Mouse (Mus musculus): ENCODE measurements at regions not wholly inside any gene's neighbourhood (a gene's known extent, or its start where the extent isn't known, plus 50 kb on each side); places are given as distances from the start of the nearest gene placed in this dataset.

DNA sequence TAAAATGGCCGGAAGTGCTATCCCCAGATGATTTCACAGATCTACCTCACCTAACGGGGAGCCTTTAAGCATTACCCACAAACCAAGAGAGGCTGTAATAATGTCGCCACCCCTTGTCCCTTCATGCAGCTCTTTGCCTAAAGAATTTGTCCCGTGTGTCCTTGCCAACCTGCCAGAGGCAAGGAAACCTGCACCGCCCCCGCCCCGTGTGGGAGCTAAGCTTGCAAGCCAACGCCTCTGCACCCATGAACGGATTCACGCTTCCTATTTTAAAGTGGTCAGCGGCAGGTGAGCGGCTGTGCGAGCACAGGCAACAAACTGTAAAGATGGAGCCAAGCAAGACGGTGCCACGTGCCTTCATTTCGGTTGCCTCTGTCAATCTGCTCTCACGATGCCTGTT lies 63.1 kb downstream of the Gm11011 start:
- DNase-seq (ENCODE audit: low read depth, low spot score) = no peak

DNA sequence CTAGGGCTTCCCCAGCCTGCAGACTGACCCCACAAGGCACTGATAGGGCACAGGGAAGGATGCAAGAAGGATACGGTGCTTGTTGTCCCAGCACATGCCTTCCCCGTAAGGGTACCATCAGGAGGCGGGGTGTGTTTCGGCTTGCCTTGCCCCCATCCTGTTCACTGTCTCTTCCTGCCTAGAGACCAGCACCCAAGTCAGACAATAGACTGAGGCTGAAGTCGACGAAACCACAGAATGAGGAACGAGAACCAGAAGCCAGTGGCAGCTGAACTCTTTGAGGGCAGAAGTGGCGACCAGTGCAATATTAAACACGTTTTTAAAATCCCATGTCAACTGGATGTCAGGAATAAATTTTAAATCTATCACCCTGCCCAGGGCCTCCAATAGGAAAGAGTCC lies 67.6 kb downstream of the Gm11011 start:
- DNase-seq (ENCODE audit: low read depth, low spot score) = no peak

DNA sequence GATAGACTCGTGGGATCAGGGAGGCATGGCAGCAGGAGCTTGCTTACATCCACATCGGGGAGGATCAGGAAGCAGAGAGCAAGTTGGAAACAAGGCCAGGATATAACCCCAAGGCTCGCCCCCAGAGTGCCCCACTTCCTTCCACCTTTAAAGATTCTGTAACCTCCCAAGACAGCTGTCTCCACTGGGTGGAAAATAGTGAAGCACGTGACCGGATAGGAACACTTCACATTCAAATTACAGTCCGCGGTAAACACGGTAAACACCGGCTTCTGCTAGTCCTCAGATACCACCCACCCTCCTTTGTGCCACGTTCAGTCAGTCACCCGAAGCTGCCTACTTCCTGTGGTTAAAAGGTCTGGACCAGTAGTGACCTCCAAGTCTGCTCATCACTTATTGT lies 72.2 kb downstream of the Gm11011 start:
- no peak for DNase-seq (ENCODE audit: low read depth, low spot score)

DNA sequence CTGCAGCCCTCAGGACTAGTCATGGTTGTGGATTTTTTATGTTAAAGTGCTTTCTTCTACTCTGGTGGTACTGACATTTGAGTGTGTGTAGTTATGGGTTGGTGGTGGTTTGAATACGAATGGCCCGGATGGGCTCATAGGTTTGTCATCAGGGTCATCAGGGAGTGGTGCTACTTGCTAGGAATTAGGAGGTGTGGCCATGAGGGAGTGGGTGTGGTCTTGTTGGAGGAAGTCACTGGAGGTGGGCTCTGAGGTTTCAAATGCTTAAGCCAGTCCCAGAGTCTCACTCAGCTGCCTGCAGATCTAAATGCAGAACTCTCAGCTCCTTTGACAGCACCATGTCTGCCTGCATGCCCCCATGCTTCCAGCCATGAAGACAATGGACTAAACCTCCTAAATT lies 76.8 kb downstream of the Gm11011 start:
- no peak for DNase-seq (ENCODE audit: low read depth, low spot score)

DNA sequence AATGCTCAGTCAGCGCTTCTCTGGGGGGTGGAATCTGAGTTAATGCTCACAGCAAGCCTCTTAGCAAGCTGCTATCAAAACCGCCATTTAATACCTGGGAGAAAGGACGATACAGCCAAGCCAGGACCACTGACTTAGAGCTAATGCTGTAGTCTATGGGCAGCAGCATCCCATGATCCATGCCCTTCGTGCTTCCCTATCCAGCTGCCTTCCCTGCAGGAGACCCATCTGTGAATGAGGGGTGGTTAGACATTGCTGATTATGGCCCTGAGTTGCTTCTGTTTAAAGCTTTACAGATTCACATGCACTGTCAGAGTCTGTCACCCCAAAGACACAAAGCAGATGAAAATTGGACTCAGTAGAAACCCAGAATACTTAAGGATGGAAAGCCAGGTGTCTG lies 78.1 kb downstream of the Gm11011 start:
- no peak for DNase-seq (ENCODE audit: low read depth, low spot score)

DNA sequence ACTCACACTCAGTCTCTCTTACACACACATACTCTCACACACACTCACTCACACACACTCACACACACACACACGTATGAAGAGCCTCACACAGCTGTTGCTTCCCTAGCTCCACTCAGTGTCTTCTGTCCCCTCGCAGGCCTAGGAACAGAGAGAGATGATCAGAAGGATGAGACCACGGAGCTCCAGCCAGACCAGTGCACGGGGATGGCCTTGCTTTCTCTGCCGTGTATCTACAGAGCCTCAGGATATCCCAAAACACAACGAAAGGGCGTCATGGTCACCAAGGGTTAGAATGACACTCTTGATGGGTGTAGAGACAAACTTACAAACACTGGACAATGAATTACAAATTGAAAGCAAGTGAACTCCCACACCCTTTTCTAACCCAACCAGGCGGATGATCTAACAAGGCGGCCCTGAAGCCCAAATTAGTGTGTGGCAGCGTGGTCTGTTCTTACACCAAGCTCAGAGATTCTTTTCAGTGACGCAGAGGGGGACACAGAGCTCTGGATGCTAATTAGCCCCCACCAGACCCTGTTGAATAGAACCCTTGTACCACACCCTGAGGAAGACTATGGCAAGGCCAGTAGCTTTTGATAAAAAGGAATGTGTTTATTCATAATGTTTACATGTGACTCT lies 83.0 kb downstream of the Gm11011 start:
- DNase-seq (ENCODE audit: low read depth, low spot score) = no peak

DNA sequence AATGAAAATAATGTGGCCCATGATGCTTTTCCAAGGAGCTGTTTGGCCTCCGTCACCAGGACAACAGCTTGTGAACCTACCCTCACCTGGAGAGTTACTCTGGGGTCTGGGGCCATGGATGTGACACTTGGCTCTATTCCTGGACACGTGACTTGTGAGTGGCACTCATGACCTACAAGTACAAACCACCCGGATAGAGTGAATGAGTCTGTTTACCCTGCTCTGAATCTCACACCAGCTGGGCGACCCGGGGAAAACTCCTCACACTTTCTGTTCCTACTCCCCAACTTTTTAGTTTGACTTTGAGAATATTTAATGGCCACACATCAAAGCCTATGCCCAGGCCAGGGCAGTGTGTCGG lies 84.0 kb downstream of the Gm11011 start:
- DNase-seq (ENCODE audit: low read depth, low spot score) = no peak

DNA sequence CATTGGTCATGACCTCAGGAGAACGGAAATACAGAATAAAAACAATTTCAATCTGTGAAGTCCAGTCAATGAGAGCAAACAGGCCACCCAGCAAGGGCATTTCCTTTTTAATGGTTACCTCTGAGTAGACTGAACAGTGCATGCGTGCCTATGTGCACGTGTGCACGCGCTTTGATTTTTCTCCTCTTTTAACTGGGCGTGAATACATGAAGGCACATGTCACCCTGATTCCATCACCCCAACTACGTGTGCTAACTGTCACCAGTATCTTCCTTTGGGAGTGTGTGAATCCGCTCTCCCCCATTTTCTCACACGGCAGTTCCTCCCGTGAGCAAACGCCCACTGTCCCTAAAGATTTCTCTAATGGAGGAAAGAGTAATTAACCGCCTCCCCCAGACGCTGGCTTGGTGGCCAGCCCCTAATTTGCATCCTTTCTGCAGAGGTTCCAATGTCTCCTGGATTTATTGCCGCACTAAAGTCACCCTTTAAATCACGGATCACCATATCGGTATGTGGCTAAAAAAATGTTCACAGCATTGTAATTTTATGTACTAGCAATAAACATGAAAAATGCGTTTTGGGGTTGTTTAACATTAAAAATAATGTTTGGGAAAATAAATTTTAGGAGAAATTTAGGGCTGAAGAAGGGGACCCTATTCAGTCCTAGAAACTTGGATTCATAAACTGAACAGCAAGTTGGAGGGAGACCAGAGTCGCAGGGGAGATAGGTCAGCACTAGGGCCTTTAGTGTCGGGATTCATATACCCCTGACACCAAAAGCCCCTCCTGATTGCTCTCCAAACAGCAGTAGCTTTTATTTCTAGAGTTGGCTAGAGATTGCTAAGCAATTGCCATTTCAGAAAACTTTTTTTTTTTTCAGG lies 84.6 kb downstream of the Gm11011 start:
- no peak for DNase-seq (ENCODE audit: low read depth, low spot score)

DNA sequence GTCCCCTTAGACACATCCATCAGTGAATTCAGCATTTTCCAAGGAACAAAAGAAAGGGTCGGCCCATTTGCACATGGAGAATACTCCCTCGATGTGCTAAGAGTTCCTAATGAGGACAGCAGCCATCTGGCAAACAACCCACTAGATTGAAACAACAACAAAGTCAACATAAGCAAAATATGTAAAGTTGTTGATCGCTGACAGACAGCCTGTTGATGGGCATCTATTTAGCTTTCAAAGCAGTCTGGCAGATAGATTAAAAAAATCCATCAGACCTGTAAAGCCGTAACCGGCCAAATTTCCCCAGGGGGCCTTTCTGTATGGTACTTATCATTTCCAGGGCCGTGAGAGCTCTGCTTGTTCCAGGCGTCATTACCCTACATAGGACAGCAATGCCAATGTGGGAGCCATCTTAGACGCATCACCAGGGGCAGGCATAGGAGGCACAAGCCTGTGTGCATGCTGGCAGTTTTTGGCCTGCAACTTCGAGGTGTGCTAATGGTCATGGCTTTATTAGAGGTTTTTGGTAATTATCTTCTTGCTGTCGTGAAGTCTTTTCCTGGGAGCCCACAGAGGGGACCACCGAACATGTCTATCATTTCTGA lies 85.7 kb downstream of the Gm11011 start:
- DNase-seq (ENCODE audit: low read depth, low spot score) = no peak

DNA sequence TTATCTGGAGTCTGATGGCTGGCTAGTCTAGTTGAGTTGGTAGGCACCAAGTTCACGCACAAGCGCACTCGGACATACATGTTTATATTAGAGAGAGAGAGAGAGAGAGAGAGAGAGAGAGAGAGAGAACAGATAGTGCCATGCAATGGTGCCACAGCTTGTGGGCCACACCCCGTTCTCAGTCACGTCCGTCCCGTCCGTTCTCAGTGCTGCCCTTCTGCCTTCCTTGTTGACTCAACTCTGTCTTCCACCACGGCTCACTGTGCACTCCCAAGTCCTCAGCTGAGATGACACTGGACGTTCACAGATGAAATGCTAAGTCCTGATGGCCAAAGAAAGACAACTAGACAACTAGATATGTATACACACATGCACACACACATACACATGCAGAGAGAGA lies 92.2 kb downstream of the Gm11011 start:
- no peak for DNase-seq (ENCODE audit: low read depth, low spot score)

DNA sequence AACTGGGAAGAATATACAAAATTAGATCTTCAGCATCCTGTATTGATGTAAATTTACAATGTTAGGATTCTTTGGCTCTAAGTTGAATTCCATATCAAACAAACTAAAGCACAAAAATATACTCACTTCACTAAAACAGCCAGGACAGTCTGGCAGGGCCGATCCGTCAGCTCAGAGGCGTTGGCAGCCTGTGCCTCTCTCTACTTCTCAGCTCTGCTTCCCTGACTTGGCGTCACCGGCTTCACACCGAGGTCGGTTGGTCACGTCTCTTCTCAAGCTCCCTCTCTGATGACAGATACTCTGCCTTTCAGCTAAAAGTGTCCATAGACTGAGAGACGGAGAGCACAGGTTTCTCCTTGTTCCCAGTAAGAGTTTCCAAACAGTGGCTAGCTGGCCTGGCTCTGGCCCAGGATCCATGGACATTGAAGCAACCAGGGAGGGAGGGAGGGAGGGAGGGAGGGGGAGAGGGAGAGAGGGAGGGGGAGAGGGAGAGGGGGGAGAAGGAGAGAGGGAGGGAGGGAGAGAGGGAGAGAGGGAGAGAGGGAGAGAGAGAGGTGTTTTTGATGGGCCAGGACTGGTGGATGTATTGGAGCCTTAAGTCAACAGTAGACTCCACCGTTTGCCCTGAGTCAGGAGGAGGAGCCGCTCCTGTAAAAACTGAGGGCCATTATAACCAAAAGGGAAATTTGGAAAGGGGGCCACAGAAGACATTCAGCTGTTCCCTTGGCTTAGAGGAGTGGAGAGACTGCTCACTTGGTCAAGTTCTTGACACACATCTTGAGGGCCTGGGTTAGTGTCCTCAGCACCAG lies 92.8 kb downstream of the Gm11011 start:
- no peak for DNase-seq (ENCODE audit: low read depth, low spot score)

DNA sequence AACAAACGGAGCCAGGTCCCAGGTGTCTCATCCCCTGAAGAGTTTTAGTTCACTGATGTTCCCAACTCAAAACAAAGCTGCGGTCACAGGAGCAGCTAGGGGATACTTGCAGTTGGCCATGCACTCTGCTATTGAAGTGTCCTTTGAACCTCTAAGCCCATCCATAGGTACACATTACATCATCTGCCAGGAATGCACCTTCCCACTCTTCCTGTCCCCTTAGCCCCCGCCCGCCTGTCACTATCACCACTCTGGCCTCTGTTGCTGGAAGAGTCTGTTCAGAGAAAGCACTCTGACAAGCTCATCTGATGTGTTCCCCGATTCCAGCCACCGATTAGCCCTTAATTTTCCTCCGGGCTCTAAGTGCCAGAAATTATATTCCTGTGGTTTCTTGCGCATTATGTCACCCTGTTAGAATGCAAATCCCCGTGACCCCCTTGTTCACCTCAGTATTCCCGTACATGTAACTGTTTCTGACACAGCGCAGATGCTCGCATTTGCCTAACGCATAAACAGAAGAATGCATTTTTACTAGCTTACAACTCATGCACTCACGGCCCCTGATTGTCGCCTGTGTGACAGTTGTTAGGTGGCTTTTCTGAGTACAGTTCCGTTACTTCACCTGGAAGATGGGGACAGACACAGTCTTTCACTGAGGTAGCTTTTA lies 93.8 kb downstream of the Gm11011 start:
- no peak for DNase-seq (ENCODE audit: low read depth, low spot score)

DNA sequence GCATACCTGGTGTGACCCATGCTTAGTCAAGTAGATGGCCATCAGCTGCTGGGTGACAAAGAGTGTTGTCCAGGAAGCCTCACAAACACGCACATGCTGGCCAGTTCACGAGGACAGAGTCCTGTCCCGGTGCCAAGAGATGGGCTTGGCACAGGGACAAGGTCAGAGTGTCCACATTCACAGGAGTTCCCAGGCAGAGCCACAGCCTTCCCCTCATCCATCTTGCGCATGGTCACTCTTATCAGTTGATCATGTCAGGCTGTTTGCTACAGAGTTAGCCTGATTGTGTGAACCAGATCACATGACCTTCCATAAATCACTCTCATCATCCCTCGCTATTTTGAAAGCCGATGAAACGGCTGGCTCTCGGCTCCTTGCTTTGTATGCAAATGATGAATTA lies 103.6 kb downstream of the Gm11011 start:
- DNase-seq (ENCODE audit: low read depth, low spot score) = no peak

DNA sequence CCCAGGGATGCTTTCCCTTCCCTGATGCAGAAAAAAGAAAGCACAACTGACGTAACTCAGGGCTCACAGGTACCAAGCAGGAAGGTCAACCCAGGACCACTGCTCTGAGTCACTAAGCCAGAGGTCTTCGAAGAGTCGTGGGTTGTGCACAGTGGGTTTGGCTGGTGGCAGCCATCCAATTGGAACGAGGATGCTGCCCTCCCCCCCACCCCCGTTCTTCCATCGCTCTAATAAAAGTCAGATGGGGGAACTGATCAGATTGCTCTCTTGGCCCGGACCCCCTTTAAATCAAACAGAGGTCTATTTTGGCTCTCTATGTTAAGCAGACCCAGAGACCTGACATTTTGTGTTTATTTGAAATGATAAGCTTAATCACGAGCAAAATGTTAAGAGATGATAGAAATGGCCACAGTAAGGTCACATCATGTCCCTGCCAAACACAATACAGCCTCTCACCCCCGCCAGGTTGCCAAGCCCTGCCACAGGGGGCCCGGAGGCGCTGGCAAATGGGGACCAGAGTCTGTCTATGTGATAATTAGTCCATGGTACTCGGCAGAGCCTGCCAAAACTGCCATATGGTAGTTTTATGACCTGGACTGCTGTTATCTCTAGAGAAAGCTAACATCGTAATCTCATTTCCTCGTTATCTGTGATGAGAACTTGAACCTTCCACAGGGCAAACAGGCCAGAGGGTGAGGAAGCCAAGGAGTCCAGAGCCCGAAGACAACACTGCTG lies 105.6 kb downstream of the Gm11011 start:
- no peak for DNase-seq (ENCODE audit: low read depth, low spot score)

DNA sequence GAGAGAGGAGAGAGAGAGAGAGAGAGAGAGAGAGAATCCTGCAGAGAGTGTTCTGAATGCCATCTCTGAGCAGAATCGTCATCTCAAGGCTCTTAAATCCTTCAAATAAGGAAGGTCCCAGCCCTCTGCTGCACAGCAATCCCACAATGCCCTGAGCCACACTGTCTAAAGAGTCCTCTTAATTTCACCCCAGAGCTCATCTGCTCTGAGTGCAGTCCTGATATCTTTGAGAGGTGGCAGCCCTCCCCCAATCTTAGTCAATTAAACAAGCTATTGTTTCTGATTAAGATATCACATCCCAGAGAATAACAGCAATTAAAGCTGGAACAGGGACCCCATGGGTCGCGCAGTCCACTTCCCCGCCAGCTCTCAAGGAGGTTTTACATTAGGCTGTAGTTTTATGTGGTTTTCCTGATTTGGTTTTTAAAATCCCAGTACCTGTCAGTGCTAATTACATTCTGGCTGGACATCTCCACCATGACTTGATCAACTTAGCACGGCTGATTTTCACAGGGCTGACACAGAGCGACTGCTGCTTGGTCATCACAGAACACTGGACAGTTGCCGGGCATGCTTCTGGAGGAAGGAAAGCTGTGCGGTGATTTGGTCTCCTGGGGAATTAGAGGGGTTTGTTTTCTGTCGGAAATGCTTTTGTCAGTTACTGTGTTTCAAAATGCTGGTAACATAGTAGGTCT lies 113.0 kb downstream of the Gm11011 start:
- DNase-seq (ENCODE audit: low read depth, low spot score) = no peak

DNA sequence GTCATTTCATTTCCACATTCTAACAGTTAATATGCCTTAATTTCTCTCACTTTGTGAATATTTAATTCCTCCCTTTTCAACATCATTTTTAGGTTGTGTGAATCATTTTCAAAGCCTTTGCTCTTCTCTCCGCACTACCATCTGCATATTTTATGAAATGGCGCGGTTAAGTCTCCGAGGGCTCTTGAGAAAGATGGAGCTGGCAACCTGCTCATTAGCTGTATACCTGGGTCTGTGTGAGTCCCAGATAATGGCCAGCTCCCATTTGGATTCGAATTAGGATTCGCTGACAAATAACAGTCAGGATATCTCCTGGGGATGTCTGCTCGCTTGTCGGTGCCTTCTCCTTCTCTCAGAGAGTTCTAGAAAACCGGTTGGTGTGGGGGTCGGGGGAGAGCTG lies 118.0 kb downstream of the Gm11011 start:
- no peak for DNase-seq (ENCODE audit: low read depth, low spot score)

DNA sequence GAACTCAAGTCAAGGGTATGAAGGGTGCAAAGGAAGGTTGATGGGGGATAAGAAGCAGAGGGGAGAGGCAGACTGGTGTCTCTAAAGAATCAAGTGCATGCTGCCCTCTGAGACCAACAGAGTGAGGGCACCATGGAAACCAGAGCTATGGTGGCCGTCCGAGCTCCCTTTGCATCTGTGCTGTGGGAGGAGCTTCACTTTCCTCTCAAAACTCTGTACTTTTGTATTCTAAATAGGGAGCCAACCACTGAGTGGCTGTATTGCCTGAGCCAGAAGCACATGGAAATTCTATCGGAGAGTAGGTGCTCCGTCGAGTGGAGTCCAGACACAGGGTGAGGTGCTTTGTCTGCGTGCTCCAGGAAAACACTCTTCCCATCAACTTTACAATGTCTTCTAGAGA lies 119.9 kb downstream of the Gm11011 start:
- no peak for DNase-seq (ENCODE audit: low read depth, low spot score)

DNA sequence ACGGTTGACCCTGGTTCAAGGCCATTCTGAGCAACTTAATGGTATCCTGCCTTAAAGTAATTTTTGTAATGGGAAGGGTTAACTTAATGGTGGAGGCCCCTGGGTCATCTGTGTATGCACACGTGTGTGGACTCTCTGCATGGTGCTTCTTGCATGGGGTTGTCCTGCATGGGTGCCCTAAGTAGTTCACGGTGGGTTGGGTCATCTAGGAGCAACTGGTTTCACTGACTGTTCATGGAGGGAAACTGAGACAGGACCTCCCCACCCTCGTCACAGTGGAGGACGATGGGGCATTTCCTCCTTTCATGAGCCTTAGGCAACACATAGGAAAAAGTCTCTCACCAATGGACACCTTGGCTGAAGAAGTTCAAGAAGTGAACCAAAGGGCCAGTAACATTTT lies 123.4 kb downstream of the Gm11011 start:
- no peak for DNase-seq (ENCODE audit: low read depth, low spot score)

DNA sequence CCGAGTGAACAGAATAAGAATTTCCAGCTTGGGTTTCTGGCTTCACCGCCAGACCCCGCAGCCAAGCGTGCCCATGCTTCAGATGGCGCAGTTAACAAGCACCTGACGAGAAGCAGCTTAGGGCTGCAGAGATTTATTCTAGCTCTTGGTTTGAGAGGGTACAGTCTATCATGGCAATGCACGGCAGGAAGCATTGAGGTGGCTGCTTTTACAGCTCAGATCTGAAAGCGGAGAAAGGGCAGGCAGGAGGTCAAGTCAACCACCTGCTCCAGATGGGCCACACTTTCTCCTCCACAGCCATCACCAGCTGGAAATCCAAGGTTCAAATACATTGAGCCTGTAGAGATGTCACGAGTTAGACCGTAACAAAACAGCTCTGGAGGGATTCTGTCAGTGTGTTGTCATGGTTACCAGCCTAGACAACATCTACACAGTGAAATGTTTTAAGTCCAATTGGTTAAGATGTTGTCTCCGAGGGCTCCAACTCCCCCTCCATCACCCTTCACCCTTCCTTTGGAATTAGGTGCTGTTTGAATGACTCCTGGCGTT lies 126.0 kb downstream of the Gm11011 start:
- DNase-seq (ENCODE audit: low read depth, low spot score) = no peak

DNA sequence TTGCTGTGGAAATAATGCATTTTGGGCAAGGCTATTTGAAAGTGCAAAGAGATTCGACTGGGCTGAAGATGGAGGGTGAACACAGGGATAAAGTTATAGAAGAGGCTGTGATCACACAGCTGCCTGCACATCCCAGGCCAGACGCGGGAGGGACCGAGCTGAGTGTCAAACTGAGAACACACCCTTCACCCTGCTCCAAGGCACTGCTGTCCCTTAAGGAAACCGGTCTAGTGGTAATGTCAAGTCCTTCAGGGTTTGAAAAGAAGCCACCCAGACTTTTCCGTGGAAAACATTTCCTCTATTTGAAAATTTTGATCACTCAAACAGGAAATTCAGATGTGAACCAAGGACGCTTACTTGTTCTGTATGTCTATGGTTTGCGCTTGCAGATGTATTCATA lies 134.6 kb downstream of the Gm11011 start:
- DNase-seq (ENCODE audit: low read depth, low spot score) = no peak
